Mouse (Mus musculus) 416B (cell line): ENCODE measurements around the gene Lcn8.
"Not testable (repeated sequence)": the region's sequence is repeated elsewhere in the genome, so short reads cannot be mapped to it uniquely, and the experiment has no call there.

Experiments used
- DNase-seq: peaks from one replicate; pipeline ENCODE4 v3.0.0; 2011; ENCODE audit warnings: low read depth

Lcn8 gene

DNA sequence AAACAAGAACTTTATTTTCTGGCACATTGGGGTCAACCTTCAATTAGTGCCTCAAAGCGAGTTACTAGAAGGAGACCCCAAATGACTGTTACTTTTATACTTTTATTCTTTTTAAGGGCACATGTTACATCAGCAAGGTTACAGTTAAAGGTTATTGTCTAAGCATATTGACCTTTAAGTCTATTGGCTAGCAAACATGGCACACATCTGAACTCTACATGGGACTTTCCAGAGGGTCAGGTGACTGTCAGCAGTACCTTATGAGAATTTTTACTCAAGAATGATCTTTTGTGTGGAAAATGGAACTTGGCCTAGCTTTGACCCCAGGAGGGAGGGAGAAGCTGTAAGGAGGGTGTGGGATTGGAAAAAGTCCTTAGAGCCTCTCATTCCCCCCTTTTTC lies 13.6 kb downstream of the Lcn8 start:
- DNase-seq: no peak

DNA sequence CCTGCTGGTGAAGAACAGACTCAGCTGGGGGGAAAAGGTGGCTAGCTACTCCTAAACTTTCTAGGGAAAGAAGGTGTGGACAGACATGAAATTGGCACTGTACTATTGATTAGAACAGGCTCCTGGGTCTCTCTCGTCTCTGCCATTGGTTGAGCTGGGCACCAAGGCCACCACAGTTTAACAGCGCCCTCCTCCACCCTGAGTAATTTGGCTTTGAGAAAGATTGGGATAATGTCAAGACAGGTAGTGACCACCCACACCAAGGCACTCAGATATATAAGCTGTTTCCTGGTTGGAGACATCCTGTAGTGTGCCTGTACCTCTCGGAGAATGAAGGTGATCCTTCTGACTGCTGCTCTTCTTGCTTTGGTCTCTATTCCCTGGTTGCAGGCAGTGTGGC lies 23.6 kb downstream of the Lcn8 start, which contains the start of gene Lcn6:
Gene Lcn6 (plus strand): TSS at position 301 of the 400 bp plus-strand sequence.
- DNase-seq: no peak

DNA sequence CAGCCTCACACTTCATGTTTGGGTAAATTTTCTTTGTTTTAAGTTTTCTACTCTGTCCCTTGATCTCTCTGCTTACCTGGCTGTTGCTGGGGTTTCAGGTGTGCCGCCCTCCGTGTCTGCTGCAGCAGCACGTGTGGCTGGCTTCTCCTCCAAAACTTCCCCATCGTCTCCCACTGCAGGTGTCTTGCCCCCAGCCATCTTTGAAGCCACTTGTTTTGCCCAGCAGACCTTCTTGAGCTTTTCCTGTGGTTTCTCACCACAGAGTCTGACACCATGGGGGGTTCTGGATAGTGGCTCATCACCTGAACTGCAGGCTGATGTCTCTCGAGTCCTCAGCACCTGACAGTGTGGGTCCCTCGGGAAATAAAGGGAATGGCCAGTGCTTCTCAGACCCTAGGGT lies 26.6 kb downstream of the Lcn8 start:
- DNase-seq: no peak

DNA sequence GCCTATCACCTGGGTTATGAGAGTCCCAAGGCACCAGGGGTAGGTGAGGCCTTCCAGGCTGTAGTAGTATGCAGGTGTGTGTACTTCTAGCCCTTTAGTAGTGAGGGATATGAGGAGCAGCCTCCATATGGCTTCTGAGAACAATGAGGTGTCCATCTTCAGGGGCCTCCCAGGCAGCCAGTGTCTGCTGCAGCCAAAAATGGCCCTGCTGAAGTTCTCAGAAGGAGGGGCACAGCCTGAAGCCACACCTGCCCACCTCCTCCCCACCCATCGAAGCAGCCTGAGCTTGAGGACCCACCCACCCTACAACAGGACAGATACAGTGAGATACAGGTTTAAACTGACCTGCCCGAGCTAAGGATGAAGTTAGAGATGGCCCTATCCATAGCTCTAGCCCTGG lies 29.5 kb downstream of the Lcn8 start, which contains the start of gene Lcn10:
Gene Lcn10 (plus strand): TSS at position 301 of the 400 bp plus-strand sequence.
- DNase-seq: no peak

DNA sequence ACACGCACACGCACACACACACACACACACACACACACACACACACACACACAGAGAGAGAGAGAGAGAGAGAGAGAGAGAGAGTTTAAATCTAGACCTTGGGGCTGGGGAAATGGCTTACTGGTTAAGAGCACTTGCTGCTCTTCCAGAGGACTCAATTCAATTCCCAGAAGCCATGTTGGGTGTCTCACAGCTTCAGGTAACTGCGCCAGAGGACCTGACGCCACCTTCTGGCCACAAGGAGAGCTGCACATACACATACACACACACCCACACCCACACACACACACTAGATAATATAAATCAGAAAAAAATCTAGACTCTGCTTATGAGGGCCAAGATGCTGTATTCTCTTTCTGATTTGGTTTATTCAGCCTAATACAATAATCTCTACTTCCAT lies 34.0 kb downstream of the Lcn8 start:
- DNase-seq: peak; percentile 5

DNA sequence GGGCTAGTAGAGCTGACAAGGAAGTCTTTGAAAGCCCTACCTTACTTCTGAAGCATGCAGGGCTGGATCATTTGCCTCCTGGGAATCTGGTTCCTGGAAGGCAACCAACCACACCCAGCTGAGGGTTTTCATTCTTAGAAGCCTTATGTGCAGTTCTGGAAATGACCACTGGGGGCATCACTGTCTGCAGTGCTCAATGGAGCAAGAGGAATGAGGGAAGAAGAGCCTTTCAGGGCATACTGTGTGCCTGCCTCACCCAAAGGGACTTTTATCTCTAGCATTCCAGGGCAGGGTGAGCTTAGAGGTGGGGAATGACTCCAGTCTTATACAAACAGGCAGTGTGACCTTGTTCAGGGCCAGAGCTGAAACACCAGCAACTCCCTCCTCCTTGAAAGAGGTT lies 41.7 kb downstream of the Lcn8 start:
- peak; percentile 40 for DNase-seq

DNA sequence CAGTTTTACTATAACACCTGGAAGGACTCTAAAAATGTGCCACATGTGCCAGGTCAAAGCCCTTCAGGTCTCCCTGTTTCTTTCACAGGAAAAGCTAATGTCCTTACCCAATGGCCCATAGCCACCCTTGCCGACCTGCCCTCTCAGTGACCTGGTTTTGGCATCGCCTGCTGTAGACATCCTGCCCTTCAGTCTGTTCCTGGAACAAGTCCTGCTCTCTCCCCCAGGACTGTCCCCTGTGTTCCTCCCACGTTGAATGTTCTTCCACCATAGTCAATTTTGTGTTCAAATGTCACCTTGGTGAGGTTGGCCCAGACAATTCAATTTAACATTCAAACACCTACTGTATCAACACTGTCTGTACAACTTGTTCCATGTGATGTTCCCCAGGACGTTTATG lies 44.0 kb downstream of the Lcn8 start:
- DNase-seq: no peak

DNA sequence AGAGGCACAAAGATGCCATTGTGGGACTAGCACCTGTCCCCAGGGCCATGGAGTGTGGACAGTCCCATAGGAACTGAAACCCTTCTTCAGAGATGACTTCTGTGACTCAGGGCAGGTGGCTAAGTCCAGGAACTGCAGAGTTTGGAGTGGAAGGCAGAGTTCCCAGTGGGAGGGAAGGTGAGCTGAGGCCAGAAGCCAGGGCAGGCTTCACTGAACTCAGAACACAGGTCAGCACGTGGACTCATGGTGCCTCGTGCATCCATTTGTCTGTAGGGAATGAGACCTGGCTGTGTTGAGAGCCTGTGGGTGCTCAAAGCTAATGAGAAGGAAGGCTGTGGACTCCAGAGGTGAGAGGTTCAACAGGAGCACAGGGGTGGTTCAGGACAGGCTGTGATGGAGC lies 45.8 kb downstream of the Lcn8 start:
- no peak for DNase-seq

DNA sequence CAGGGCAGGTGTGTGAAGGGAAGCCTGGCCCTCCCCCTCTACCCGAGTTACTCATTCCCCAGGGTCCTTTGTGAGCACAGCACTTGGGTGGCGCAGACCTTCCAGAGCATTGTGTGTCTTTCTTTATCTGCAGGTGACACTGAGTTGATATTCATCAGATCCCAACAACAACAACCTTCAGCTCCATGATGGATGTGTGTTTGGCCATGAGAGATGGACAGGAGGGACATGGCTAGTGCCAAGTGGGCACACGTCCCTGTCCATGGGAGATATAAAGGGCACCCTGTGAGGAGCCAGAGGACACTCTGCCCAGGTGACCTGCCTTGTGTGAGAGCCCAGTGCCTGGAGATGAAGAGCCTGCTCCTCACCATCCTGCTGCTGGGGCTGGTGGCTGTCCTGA lies 46.8 kb downstream of the Lcn8 start, which contains the start of gene Obp2a:
Gene Obp2a (plus strand): TSS at position 301 of the 400 bp plus-strand sequence.
- not testable (repeated sequence) for DNase-seq

DNA sequence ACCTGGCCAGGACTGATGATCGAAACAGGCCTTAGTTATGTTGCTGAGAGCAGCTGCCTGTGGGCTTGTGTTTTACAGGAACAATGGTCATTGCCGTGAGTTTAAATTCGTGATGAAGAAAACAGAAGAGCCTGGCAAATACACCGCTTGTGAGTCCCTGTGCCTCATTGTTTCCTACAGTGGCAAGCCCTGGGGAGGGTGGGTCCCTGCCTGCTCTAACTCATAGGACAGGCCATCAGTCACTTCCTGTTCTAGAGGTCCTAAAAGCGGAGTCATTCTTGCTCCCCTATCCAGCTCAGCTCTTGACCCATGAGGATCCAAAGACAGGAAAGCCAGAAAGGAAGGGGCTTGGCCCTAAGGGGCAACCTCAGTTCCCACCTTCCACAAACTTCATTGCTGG lies 48.1 kb downstream of the Lcn8 start:
- DNase-seq: no peak

DNA sequence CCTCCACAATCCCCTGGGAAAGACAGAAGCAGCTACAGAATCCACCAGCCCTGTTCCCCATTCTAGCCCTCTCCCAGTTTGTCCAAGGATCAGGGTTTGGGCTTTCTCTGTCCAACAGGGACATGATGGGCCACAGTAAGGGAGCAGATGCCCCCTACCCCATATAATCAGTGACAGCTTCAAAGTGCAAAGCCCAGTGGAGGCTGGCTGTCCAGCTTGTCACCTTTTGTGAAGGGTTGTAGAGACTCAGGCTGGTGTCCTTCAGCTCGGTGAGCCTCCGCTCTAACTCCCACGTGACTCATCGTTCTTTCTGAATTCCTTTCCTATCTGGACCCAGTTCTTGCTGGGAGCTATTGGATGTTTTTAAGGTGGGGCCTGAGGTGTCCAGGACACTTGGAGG lies 50.8 kb downstream of the Lcn8 start:
- DNase-seq: no peak
